Mouse (Mus musculus) liver, embryonic 14.5 days (tissue): Measurements from ENCODE around the gene Col23a1. TPM values are rescaled to one million over a fixed set of nuclear protein-coding genes. Genes with fewer than 3 reads are reported as not detected.

Source experiments
- ATAC-seq: fragments of 200-750 bp; cut with Nextera tagmentation; 2 replicates; pipeline ENCODE4 v1.8.0; 2017; ENCODE audit warnings: moderate number of reproducible peaks, mild to moderate bottlenecking, moderate library complexity; ENCODE audit not compliant: insufficient read depth
- DNase-seq, 3 experiments: peaks; one replicate each; pipeline ENCODE4 v3.0.0-alpha.2; 2012 to 2013; ENCODE audit warnings: low read depth in 3 of 3, low spot score in 3 of 3
- H3K27ac ChIP-seq: fragments of 300-500 bp; sonication (generic); 2 replicates; pipeline ENCODE4 v1.5.1; 2014; ENCODE audit warnings: moderate library complexity, mild to moderate bottlenecking, control low read depth, inconsistent platforms
- H3K27me3 ChIP-seq: fragments of 300-500 bp; sonication (generic); 2 replicates; pipeline ENCODE4 v1.6.1; 2014; ENCODE audit warnings: mild to moderate bottlenecking, low read length, moderate library complexity; ENCODE audit not compliant: control insufficient read depth, insufficient read depth
- H3K36me3 ChIP-seq: fragments of 300-500 bp; sonication (generic); replicated peaks from 2 replicates; pipeline ENCODE4 v1.6.1; 2014; ENCODE audit warnings: low read depth; ENCODE audit not compliant: control insufficient read depth, insufficient read depth
- H3K4me1 ChIP-seq, 2 experiments: fragments of 200-500 bp in 1 of 2; fragments of 300-500 bp in 1 of 2; sonication (generic) in 1 of 2; replicated peaks; 2 replicates each; pipeline ENCODE4 v1.6.1; 2012 to 2014; ENCODE audit warnings: antibody characterized with exemption in 1 of 2, inconsistent platforms in 1 of 2, low read length in 1 of 2; ENCODE audit not compliant: control insufficient read depth in 2 of 2, insufficient read depth in 2 of 2
- H3K4me2 ChIP-seq: fragments of 300-500 bp; sonication (generic); 2 replicates; pipeline ENCODE4 v1.6.1; 2014; ENCODE audit warnings: low read depth, mild to moderate bottlenecking, control low read depth, moderate library complexity
- H3K4me3 ChIP-seq, 2 experiments: fragments of 200-500 bp in 1 of 2; fragments of 300-500 bp in 1 of 2; sonication (generic) in 1 of 2; 2 replicates each; pipeline ENCODE4 v1.5.1; 2012 to 2014; ENCODE audit warnings: low read depth in 2 of 2, low read length in 2 of 2, mild to moderate bottlenecking in 2 of 2, control low read depth in 1 of 2, inconsistent platforms in 1 of 2, moderate library complexity in 1 of 2; ENCODE audit not compliant: insufficient read depth in 1 of 2
- H3K9ac ChIP-seq: fragments of 300-500 bp; sonication (generic); replicated peaks from 2 replicates; pipeline ENCODE4 v1.6.1; 2014; ENCODE audit warnings: mild to moderate bottlenecking, control low read depth, moderate library complexity
- H3K9me3 ChIP-seq: fragments of 300-500 bp; sonication (generic); 2 replicates; pipeline ENCODE4 v1.6.1; 2016; ENCODE audit warnings: low read length, mixed read lengths; ENCODE audit not compliant: control insufficient read depth
- CTCF ChIP-seq: IDR thresholded peaks from 2 replicates; pipeline ENCODE4 v1.5.1; 2016; ENCODE audit warnings: antibody characterized with exemption, low read depth, control low read depth
- EP300 ChIP-seq: IDR thresholded peaks from 2 replicates; pipeline ENCODE4 v1.6.1; 2016; ENCODE audit warnings: antibody characterized with exemption, low read depth
- WGBS: fragments of 180-500 bp; shearing (Covaris S2); extraction: QIAGEN DNeasy Blood & Tissue Kit; methylation state at CpG from one replicate; pipeline ENCODE4 v1.1.7; 2014; ENCODE audit not compliant: insufficient replicate concordance; 5-methylcytosine and 5-hydroxymethylcytosine counted together
- polyA plus RNA-seq, 2 experiments: library from polyadenylated mRNA; depleted of rRNA in 1 of 2; stranded (reverse) in 1 of 2; unstranded in 1 of 2; fragments of >200 nt; fragmentation: Nextera tagmentation in 1 of 2; extraction: Ambion mirVana in 1 of 2; gene quantifications; 2 replicates each; pipeline versions ENCODE4 v1.2.1 to v1.2.3; 2012 to 2014

The Col23a1 gene
- polyA plus RNA-seq, 2 experiments: 0.11 to 0.19 TPM

DNA sequence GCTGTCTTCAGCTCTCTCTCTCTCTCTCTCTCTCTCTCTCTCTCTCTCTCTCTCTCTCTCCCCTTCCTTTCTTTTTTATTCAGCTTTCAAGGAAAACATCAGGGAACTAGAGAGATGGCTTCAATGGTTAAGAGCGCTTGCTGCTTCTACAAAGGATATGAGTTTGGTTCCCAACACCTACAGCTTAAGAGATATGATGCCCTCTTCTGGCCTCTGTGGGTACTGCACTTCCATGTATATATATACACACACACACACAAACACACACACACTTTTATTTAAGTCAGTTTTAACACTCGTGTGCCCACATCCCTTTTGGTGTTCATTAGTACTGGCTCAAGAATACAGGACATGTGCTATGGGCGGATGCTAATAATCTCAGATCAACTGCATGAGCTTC is 228.4 kb downstream of the Col23a1 start:
- Histone ChIP-seq H3K27me3 (no peaks in the 10 kb centered on the region), H3K4me2 (no peak overlapping the region), H3K9ac (no peak overlapping the region), H3K27ac (no peak overlapping the region), H3K36me3 (no peaks in the 10 kb centered on the region), H3K9me3 (no peaks in the 10 kb centered on the region), H3K4me3 (no peak overlapping the region), H3K4me1 (no peaks in the 10 kb centered on the region)
- ATAC-seq (no peak), DNase-seq (no peak)
- TF ChIP-seq EP300 (no peak), CTCF (peak; percentile 58; the same call in 1 of the 2 replicates)
- 65% methylated on average over 3 of the region's 3 CpGs for WGBS

- no peak overlapping the region for H3K4me2 ChIP-seq
- TF ChIP-seq CTCF: no peak
- no peak for TF ChIP-seq EP300
- no peak overlapping the region for H3K27ac ChIP-seq
- ATAC-seq: no peak
- 69% methylated on average over 6 of the region's 6 CpGs for WGBS
- H3K27me3 ChIP-seq: no peaks in the 10 kb centered on the region
- no peaks in the 10 kb centered on the region for H3K4me1 ChIP-seq
- no peaks in the 10 kb centered on the region for H3K9me3 ChIP-seq
- DNase-seq: no peak
- H3K36me3 ChIP-seq: no peaks in the 10 kb centered on the region
- no peak overlapping the region for H3K9ac ChIP-seq
- no peak overlapping the region for H3K4me3 ChIP-seq
These were observed 228.9 kb downstream of the Col23a1 start for GRCm38 (mm10) chr11:51518585-51518984.

DNA sequence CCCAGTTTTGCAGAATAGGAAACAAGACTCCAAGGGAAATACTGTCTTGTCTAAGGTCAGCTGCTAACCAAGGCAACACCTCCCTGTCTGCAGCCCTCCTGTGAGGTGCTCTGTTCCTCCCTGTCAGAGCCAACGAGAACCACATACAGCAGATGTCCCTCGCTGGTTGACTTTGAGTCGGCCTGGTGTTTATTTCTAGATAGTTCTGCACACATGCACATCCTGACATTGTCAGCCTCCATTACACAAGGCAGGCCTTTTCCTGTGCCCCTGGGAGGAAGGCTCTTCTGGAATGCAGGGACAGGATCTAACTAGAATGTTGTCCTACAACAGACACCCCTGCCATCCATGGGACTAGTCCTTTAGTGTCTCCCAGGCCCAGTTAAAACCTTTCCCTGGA is 231.7 kb downstream of the Col23a1 start:
- ATAC-seq (no peak), DNase-seq (no peak)
- no peaks in the 10 kb centered on the region for H3K27me3 ChIP-seq
- no peak overlapping the region for H3K4me2 ChIP-seq
- no peaks in the 10 kb centered on the region for H3K36me3 ChIP-seq
- H3K27ac ChIP-seq: no peak overlapping the region
- H3K9ac ChIP-seq: no peak overlapping the region
- no peak for TF ChIP-seq CTCF
- 44% methylated on average over 3 of the region's 3 CpGs for WGBS
- no peak overlapping the region for H3K4me3 ChIP-seq
- no peaks in the 10 kb centered on the region for H3K9me3 ChIP-seq
- H3K4me1 ChIP-seq: no peaks in the 10 kb centered on the region

DNA sequence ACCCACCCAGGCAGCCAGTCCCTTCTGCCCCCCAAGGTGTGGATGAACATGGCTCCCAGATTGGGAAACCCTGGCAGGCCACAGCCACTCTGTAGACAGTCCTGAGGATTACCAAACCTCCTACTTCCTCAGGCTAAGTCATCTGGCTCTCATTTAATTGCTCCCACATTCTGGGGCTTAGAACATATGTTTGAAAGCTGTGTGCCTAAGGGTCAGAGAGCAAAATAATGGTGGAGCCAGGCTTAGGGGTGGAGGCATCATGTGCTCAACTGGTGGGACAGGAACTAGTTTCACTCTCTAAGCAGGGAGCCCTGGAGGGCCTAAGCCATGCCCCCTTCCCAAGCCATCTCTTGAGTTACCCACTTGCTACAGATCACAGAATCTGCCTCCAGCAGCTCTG is 233.5 kb downstream of the Col23a1 start:
- Histone ChIP-seq H3K9ac (no peak overlapping the region), H3K9me3 (no peaks in the 10 kb centered on the region), H3K36me3 (no peaks in the 10 kb centered on the region), H3K4me2 (no peak overlapping the region), H3K4me3 (no peak overlapping the region), H3K27me3 (no peaks in the 10 kb centered on the region), H3K4me1 (no peaks in the 10 kb centered on the region), H3K27ac (no peak overlapping the region)
- DNase-seq (no peak), ATAC-seq (no peak)
- TF ChIP-seq CTCF (no peak), EP300 (no peak)

GRCm38 (mm10) chr11:51523625-51524024 is 233.9 kb downstream of the Col23a1 start:
- no peaks in the 10 kb centered on the region for H3K36me3 ChIP-seq
- no peak overlapping the region for H3K4me2 ChIP-seq
- TF ChIP-seq CTCF (no peak), EP300 (no peak)
- DNase-seq: no peak
- no peak overlapping the region for H3K4me3 ChIP-seq
- no peak overlapping the region for H3K27ac ChIP-seq
- H3K27me3 ChIP-seq: no peaks in the 10 kb centered on the region
- no peak overlapping the region for H3K9ac ChIP-seq
- 44% methylated on average over 9 of the region's 9 CpGs for WGBS
- H3K4me1 ChIP-seq: no peaks in the 10 kb centered on the region
- no peak for ATAC-seq
- no peaks in the 10 kb centered on the region for H3K9me3 ChIP-seq

DNA sequence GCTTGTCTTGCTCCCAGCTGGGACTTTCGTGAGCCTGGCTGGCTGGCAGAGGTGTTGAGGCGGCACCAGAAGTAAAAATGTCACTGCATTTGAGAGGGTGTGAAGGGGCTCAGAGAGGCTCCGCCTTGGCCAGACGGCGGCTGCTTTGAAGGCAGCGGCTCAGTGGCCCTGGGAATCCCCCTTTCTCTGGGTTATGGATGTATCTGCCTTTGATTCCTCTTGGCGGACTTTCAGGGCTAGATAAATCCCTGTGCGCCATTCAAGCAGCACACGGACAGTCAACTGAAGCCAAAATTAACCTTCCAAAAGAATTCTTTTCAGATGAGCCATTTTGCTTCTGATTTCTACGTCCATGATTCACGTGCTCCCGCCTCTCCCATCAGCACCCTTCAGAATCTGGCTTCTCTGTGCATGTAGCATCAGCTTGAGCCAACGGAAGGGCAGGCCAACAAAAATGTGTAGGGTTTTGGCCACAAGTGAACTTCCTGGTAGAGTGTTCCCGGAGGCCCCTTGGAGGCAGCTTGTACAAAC is 237.0 kb downstream of the Col23a1 start:
- no peaks in the 10 kb centered on the region for H3K27me3 ChIP-seq
- no peaks in the 10 kb centered on the region for H3K9me3 ChIP-seq
- 47% methylated on average over 14 of the region's 14 CpGs for WGBS
- no peak overlapping the region for H3K4me2 ChIP-seq
- H3K9ac ChIP-seq: no peak overlapping the region
- TF ChIP-seq CTCF (no peak), EP300 (no peak)
- no peak overlapping the region for H3K4me3 ChIP-seq
- ATAC-seq: no peak
- no peaks in the 10 kb centered on the region for H3K4me1 ChIP-seq
- no peak for DNase-seq
- no peak overlapping the region for H3K27ac ChIP-seq
- no peaks in the 10 kb centered on the region for H3K36me3 ChIP-seq
